Mouse (Mus musculus): Measurements from ENCODE around the gene Apopt1. TPM values are rescaled to one million over a fixed set of nuclear protein-coding genes. Genes with fewer than 3 reads are reported as not detected.

The Apopt1 gene
- total RNA-seq, 2 experiments from 2014 or later: 34.9 to 38.0 TPM

DNA sequence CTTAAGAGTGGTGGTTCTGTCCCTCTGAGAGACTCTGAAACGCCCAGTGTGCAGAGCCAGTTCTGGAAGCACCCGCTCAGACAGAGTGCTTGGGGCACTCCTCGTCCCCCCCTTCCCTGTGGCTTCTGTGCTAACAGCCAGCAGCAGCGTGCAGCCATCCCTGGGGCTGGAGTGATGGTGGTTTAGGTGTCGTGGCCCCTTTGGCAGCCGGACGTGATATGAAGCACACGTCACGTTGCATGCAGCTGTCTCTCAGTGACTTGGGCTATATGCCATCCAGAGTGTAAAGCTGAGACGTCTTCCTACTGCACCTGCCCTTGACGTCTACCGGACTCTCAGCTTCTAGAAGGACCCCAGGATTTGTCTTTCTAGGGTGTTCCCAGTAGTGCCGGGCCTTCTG is 85.4 kb downstream of the Apopt1 start:
- intact Hi-C loops (cut with DNase I): no loop called here

DNA sequence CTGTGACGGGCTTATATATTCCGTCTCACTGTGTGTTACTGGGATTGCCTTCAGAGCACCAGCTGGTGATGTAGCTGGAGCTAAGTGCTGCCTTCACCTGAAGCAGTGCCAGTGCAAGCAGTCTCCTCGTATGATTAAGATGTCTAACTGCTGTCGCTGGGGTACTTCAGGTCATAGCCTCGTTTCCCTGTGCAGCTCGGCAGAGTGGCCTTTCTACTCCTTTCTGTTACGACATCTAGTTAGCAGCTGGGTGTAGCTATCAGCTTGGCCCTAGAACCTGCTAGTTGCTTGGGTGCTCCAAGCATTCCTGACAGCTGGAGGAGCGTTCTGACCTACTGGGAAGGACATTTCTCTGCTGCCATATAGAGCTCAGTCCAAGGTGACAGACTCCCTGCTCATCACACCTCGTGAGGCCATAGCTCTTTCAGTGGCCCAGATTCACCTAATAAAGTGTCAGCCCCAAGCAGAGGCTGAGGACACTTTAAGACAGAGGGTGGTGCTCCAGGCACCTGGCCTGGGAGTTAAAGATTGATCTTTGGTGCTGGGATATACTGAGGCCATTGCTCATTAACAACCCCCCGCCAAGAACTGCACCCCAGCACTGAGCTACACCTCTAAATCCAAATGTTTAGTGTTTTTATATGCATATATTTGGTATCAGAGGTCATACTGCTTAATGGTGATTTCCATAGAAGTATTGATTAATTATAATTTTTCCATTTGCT is 87.6 kb downstream of the Apopt1 start:
- no peak for DNase-seq
- intact Hi-C loops (cut with DNase I): no loop called here

More for the DNA sequence above, 85.4 kb downstream of the Apopt1 start:
- DNase-seq: no peak

DNA sequence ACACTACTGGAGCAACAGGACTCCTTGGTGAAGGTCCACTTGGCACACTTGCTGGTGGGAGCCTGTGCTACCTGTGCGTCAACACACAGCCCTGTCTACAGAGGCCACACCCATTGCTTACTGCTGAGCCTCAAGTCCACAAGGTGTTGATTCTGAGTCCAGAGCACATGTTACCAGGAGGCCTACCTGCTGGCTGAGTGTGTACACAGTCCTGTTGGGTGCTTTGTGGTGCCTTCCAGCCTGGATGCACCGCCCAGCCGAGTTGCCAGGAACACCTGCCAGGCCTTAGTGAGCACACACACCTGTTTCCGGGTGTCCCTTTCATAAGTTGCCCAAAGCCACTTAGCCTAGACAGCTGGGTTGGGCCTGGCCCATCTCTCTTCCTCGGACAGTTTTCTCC is 90.5 kb downstream of the Apopt1 start:
- DNase-seq: no peak
- intact Hi-C loops (cut with DNase I): no loop called here

Other genes starting within 250 kb of the Apopt1 start
- under 1 TPM; 0.69 to 0.84 TPM for gene Gm266, start 227.4 kb upstream of the Apopt1 start, total RNA-seq (2021)
- gene Eif5, start 175.2 kb upstream of the Apopt1 start, total RNA-seq (2021): 100 to 1,000 TPM; 123 to 146 TPM
- 10 to 100 TPM; 49.6 to 51.3 TPM for gene Mark3, start 138.7 kb upstream of the Apopt1 start, total RNA-seq (2021)
- 1 to 10 TPM; 7.9 to 8.3 TPM for gene Ckb, start 40.9 kb upstream of the Apopt1 start, total RNA-seq (2021)
- gene Trmt61a, start 35.2 kb upstream of the Apopt1 start, total RNA-seq (2021): 1 to 10 TPM; 1.8 to 4.1 TPM
- gene Bag5, start within 50 bp of the Apopt1 start, total RNA-seq (2021): 10 to 100 TPM; 12.4 to 13.5 TPM
- 10 to 100 TPM; 55.2 to 59.3 TPM for gene Klc1, start 45.6 kb downstream of the Apopt1 start, total RNA-seq (2021)
- gene Xrcc3, start 100.6 kb downstream of the Apopt1 start, total RNA-seq (2021): under 1 TPM; 0.43 to 0.47 TPM
- gene Zfyve21, start 100.9 kb downstream of the Apopt1 start, total RNA-seq (2021): 10 to 100 TPM; 10.4 to 16.2 TPM
- 1 to 10 TPM; 7.2 to 7.5 TPM for gene Ppp1r13b, start 194.8 kb downstream of the Apopt1 start, total RNA-seq (2021)

All from gastrocnemius, postnatal 36 days (tissue).